Mouse (Mus musculus) CD4-positive, CD25-positive, alpha-beta regulatory T cell, adult 2 months (primary cell): Measurements from ENCODE around the gene Chst8.

Source experiments
- DNase-seq: peaks from one replicate; pipeline ENCODE4 v3.0.0-alpha.2; 2012; ENCODE audit warnings: low read depth, low spot score

Chst8 gene

GRCm38 (mm10) chr7:34799950-34800511 is 12.5 kb downstream of the Chst8 start:
- no peak for DNase-seq

DNA sequence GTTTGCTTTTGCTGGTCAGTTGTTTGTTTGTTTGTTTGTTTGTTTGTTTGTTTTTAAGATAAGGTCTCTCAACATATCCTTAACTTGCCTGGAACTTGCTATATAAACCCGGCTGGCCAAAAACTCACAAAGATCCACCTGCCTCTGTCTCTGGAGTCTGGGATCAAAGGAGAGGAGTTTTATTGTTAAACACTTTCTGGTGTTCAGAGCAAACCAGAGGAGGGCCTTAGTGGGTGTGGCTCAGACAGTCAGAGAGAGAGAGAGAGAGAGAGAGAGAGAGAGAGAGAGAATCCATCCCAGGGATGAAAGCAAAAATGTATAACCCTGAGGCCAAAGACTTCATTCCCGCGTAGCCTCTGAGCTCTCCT is 13.1 kb downstream of the Chst8 start:
- no peak for DNase-seq

DNA sequence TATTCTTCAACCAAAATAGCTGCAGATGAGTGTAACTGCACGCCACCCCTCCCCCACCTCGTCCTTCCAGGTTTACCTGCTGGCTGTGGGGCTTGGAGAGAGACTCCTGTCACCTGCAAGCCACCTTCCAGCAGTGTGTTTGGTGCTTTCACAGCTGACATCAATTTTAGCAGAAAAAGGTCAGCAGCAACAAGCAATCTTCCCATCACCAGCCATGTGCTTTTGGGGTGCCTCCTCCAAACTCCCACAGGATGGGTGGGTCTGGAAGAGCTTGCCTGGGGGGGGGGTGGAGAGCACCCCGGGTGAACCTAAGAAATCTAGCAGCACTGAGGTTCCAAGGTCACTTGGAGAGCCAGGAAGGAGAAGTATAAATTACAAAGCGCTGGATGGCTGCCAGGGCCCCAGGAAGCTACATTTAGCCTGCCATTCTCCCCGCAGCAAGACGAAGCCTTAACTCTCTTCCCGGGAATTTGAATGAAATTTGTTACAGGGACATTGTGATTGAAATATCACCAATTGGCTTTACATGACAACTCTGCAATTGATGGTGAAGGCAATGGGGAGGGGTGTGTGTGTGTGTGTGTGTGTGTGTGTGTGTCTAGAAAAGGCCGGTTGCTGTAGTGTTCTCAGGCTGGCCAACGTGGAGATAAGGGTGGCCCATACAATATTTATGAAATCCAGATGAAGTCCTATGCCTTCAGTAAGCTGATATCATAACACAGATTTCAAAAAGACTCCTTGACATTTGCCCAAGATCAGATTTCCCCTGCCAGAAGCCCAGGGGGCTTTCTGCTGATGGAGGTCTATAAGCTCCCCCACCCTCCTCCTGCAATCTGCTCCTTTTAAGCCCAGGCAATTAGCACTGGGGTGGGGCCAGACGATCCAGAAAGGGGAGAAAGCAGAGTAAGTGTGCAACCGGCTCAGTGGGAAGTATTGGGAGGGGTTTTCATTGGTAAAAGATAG is 13.8 kb downstream of the Chst8 start:
- DNase-seq: no peak

DNA sequence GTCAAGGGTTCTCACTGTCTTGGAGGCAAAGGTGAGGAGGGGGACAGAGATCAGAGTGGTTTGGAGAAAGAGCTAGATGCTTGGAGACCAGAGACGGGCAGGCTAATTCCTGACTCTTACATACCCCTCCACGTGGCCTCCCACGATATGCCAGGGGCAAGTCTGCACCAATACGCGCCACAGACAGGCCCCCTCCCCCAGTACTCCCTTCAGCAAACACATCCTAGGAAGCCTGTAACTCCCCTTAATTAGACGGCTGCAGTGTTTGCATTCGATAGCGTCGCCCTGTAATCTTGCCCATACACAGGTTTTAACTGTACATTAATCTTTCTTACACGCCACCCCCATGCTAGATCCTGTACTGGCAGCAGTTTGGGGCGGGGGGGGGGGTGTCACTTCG is 14.5 kb downstream of the Chst8 start:
- DNase-seq: no peak

DNA sequence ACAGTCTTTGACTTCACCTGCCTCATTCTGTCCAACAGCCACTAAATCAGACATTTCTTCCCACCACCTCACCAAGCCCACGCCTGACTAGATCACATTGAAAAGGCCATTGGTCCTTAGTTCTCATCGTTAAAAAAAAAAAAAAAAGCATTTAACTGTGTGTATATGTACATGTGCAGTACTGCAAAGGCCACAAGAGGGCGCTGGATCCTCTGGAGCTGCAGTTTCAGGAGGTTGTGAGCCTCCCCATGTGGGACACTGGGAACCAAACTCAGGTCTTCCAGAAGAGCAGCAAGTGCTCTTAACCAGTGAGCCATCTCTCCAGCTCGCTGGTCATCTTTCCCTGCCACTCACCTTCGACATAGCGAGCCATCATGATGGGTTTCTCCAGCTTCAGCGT is 22.1 kb downstream of the Chst8 start:
- DNase-seq: no peak

- DNase-seq: no peak
Measured at GRCm38 (mm10) chr7:34787171-34787570, 25.3 kb downstream of the Chst8 start.

DNA sequence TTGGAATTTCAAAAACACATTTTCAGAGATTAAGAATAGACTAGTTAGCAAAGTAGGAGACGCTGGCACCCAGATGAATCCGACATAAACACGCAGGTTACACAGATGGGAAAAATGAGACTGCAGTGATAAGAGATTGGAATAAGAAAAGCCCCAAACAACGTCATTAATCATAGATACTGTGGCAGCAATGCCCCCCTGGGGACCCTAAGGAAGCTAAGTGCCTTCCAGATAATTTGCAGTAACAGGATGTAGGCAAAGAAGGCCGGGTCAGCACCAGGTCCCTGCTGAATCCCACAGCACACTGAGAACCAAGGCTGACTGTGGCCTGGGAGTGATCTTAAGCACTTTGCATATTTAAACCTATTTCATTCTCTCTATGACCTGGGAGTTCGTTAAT is 27.5 kb downstream of the Chst8 start:
- no peak for DNase-seq

- DNase-seq: no peak
Measured at GRCm38 (mm10) chr7:34784469-34784868, 28.0 kb downstream of the Chst8 start.

DNA sequence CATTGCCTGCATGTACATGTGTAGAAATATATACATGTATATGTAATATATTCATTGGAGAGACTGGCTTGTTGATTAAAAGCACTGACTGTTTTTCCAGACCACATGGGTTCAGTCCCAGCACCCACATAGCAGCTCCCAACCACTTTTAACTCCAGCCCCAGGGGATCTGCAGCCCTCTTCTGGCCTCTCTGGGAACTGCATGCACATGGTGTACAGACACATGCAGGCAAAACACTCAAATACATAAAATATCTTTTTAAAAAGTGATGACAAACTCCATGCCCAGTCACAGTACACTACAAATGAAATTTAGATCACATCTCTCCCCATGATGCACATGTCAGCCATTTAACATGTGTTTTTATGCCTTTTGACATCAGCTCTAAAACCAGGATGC is 30.5 kb downstream of the Chst8 start:
- DNase-seq: no peak

DNA sequence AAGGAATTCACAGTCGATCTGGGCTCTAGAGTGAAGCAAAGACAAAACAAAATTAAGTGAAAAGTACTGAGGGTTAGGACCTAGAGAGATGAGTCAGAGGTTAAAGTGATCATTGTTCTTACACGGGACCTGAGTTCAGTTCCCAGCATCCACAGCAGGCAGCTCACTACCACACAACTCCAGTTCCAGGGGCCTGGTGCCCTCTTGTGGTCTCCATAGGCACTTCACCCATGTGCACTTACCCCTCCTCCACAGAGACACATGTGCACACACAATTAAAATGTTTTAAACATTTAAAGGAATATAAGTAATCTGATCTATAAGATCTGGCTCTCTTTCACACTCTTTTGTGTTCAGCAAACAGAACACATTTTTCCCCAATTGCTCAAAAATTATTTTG is 31.3 kb downstream of the Chst8 start:
- DNase-seq: no peak

- DNase-seq: no peak
Measured at GRCm38 (mm10) chr7:34778426-34778825, 34.1 kb downstream of the Chst8 start.

DNA sequence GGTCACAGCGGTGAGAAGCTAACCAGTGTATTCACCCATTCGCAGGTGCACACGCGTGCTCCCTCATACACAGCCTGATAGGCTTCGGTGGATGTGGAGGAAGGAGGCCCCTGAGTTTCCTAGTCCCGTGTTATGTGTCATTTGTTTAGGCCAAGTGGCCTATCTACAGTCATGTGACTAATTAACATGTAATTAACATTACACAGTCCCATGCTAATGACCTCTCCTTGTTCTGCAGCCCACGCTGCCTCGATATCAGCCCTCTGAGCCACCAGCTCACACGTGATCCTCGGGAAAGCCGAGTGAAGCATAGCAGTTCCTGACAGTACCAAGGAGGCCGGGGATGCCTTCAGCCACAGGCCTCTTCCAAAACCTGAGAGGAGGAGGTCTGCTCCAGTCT is 36.9 kb downstream of the Chst8 start:
- no peak for DNase-seq

- DNase-seq: no peak
Measured at GRCm38 (mm10) chr7:34774947-34775346, 37.6 kb downstream of the Chst8 start.

DNA sequence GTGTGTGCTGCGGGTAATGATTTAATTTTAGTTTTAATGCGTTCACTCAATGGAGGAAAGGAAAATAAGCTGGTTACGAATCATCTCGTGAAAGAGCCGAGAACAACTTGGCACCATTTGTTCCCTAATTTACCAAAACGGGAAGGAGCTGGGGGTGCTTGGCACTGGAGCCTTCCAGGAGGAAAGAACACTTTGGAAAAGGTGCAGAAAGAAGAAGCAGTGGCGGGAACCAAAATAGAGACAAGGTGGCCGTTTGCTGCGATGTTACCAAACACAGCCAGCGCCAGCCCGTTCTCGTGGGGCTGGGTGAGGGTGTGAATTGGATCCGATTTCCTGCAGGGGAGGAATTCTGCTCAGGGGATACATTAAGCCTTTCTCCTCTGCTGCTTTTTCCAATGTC is 38.5 kb downstream of the Chst8 start:
- DNase-seq: no peak

- DNase-seq: no peak
Measured at GRCm38 (mm10) chr7:34773309-34773708, 39.2 kb downstream of the Chst8 start.

- no peak for DNase-seq
Measured at GRCm38 (mm10) chr7:34769531-34769930, 43.0 kb downstream of the Chst8 start.

GRCm38 (mm10) chr7:34764250-34765148 is 48.0 kb downstream of the Chst8 start:
- no peak for DNase-seq

- DNase-seq: no peak
Measured at GRCm38 (mm10) chr7:34759378-34759822, 53.1 kb downstream of the Chst8 start.

- no peak for DNase-seq
Measured at GRCm38 (mm10) chr7:34758721-34759120, 53.8 kb downstream of the Chst8 start.

- DNase-seq: no peak
Measured at GRCm38 (mm10) chr7:34757513-34757912, 55.0 kb downstream of the Chst8 start.

DNA sequence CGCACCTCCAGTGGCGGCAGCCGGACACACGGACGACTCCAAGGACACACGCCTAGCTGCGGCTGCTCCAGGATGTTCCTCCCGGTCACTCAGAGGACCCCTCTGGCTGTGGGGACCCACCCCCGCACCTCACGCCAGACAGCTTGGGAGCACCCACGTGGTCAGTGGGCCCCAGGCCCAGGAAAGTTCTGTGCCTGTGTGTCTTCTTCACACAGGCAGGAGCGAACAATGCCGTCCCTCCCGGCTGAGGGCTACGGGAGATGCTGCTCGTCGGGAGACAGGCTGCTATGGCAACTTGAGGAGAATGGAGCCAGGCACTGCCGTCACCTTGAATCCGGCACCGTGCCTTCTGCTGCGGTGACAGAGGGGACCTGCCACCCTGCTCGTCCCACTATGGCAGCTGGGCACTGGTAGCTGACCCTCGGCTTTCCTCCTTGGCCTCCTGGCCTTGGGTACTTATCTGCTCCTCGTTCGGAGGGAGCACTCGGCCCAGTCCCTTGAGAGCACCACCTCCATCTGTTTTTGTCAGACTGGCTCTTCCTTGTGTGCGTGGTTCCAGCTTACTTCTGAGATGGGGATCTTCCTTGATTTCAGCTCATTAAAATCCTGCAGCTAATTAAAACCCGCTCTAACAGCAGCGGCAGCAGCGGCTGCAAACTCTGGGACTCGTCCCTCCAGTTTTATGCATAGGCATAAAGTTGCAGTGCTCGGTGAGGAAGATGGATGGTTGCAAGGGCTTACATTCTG is 59.2 kb downstream of the Chst8 start:
- no peak for DNase-seq
